Mouse (Mus musculus): ENCODE data around the gene Meox1.

DNA sequence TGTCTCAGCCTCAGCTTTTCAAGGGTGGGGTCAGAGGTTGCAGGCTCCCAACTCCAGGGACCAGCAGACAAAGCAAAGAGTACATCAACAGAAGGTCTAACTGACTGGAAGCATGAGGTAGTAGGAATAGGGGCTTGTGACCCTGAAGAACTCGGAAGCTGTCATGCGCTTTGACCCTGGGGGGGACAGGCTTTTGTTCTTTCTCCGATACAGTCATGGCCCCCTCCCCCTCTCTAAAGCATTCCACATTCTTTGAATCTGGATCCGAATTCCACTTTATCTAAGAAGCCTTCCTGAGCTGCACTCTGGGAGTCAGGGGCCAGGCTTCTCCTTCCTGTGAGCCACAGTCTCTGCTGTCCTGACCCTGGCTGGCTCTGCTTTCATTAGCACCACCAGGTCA, 37.8 kb upstream of the Meox1 start:
- TF ChIP-seq CTCF (IDR thresholded peaks at IDR 0.05; ENCODE audit: control insufficient read depth, insufficient read depth, insufficient read length) (no peak), CEBPB (IDR thresholded peaks at IDR 0.05; ENCODE audit: low read depth) (no peak), MAX (IDR thresholded peaks at IDR 0.05) (no peak), MYOD1 (IDR thresholded peaks at IDR 0.05; ENCODE audit: control insufficient read depth, insufficient read length, low read depth) (no peak), FOSL1 (IDR thresholded peaks at IDR 0.05; ENCODE audit: insufficient read depth, low read length, poor library complexity, severe bottlenecking) (no peak)

Measured in C2C12 (cell line).